Mouse (Mus musculus) CH12F3 (cell line): ENCODE measurements around the gene Ndufc1.

ENCODE experiments used
- in situ Hi-C: fragments of 300-500 bp; cut with MboI; formaldehyde crosslinking; loops from 2 replicates; pipeline ENCODE4 v1.14.3; 2020; ENCODE audit warnings: low sequenced_read_pairs

The Ndufc1 gene

GRCm38 (mm10) chr3:51371826-51372225, 37.0 kb downstream of the Ndufc1 start:
- in situ Hi-C loops: no loop called here

DNA sequence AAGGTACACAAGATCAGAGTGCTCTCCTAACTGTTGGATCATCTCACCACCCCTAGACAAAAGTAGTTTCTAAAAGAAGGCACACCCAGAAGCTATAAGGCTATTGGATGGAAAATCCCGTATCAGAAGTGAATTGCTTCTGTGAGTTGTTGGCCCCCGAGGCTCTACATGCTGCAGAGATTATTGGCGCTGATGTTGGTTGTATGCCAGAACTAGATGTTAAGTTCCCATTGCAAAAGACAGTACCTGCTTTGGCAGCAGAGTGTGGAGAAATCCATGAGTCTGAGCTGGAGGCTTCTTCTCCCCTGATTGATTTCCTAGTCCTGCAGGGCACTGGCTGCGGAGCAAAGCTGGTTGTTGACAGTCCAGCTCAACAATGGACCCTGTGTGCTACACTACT, 40.8 kb downstream of the Ndufc1 start:
- in situ Hi-C loops: no loop called here

GRCm38 (mm10) chr3:51366926-51367325, 41.9 kb downstream of the Ndufc1 start:
- in situ Hi-C loops: no loop called here

DNA sequence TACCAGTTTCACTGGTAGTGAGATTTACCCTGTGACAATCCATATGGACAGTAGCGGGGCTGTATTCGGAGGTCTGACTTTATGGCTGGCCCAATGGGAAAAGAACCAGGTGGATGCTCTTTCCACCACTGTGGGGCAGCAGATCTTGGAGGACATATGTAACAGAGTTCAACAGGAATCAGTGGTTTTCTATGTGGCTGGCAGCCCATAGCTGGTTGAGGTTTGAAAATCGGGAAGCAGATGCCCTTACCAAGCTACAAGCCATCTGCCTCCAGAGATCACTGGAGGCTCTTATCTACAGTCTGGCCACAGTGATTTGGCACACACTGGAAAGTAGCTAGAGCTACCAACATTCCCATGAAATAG, 43.3 kb downstream of the Ndufc1 start:
- in situ Hi-C loops: no loop called here

DNA sequence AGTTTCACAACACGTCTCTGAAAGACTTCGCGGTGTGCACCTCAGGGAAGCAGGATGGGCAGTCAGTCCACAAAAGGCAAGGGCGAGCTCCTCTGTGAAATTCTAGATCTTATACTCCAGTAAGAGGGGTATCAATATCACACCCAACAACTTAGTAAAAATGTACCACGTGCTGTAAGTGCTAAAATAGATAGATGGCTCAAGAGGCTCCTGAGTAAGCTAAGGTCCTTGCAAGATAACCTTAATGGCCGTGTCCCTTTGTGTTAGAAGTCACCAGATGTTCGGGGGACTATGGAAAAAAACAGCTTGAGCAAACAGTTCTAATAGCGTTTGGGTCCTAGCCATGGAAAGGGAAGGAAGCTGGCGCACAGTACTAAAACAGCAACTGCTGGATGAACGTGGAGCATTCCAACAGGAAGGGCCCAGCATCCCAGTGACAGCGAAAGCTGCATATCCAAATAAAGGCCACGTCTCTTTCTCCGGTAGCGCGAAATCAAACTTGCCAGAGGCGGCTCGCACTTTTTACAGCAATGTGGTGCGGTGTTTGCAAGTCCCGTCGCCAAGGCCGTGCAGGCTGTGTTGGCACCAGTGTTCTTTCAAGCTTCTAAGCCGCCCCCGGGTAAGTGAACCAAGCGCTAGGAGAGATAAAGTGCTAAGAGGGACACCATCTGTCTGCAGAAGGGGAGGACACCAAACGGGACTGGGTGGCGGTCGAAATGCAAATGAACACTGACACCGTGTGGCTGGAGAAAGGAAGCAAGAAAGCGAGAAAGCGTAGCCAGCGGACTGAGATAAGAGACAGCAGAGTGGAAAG, 43.9 kb downstream of the Ndufc1 start:
- in situ Hi-C loops: no loop called here

GRCm38 (mm10) chr3:51361066-51361465, 47.7 kb downstream of the Ndufc1 start:
- in situ Hi-C loops: no loop called here

DNA sequence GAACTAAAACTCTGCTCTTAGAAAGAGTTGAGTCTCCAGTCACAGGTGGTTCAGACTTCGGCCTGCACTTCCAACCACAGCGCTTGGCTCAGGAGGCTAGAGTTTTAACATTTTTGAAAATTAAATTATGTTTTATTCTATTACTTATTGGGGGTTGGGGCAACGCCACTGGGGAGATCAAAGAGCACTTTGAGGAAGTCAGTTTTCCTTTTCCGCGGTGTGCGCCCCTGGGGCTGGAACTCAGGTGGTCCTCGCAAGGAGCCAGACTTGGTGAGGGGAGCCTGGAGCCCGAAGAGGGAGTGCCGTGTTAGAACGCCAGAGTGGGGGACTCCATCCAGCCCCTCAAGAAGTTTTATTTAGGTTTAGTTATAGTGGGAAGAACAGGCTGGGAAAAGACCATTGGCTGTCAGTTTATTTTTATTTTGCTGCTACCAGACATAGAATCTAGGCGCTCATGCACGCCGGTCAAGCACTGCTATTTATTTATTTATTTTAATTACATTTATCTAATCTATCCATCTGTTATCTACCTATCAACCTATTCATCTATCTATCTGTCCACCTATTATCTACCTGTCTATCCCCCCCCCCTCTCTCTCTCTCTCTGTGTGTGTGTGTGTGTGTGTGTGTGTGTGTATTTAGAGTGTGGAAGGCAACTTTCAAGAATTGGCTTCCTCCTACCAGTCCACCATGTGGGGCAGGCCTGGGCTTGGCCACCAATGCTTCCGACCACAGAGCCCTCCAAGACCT, 49.1 kb downstream of the Ndufc1 start:
- in situ Hi-C loops: loop anchor here (10.0 kb wide), 2 partner anchors 75 to 125 kb away; no protein-coding TSS in a partner anchor

- in situ Hi-C loops: loop anchor here (10.0 kb wide), 2 partner anchors 74 to 124 kb away; no protein-coding TSS in a partner anchor
Observed at GRCm38 (mm10) chr3:51358660-51359557, 49.9 kb downstream of the Ndufc1 start.

DNA sequence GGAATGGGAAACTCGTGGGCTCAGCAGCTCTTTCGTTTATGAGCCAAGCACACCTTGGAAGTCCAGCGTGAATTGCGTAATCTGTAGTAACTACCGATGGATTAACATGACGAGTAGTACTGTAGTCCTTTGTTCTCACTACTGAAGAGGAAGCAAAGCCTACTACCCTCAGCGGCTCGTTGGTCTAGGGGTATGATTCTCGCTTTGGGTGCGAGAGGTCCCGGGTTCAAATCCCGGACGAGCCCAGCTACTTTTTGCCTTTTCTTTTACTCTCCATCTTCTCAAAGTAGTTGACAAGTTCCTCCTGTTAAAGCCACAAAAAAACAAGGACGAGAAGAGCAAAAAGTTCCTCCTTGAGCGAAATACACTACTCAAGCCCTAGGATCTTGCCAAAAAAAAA, 50.6 kb downstream of the Ndufc1 start:
- in situ Hi-C loops: loop anchor here (10.0 kb wide), 2 partner anchors 73 to 123 kb away; no protein-coding TSS in a partner anchor

GRCm38 (mm10) chr3:51357624-51358023, 51.2 kb downstream of the Ndufc1 start:
- in situ Hi-C loops: loop anchor here (10.0 kb wide), 2 partner anchors 73 to 123 kb away; no protein-coding TSS in a partner anchor

DNA sequence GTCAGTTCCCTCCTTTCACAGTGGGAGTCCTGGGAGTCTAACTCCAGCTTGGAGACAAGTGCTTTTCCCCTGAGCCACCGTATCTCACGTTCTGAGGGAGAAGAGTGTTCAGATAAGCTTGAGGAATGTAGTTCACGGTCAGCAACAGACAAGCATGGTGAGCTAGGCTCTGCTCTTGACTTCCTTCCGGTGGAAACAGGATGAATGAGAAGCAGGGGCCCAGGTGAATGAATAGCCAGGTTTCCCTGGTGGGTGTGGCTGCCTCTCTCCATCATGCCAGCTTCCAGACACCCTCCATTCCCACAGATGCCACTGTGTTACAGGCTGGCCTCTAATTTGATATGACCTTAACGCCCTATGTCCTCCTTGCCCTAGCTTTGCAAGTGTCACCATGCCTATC, 51.7 kb downstream of the Ndufc1 start:
- in situ Hi-C loops: loop anchor here (10.0 kb wide), 2 partner anchors 72 to 122 kb away; no protein-coding TSS in a partner anchor

DNA sequence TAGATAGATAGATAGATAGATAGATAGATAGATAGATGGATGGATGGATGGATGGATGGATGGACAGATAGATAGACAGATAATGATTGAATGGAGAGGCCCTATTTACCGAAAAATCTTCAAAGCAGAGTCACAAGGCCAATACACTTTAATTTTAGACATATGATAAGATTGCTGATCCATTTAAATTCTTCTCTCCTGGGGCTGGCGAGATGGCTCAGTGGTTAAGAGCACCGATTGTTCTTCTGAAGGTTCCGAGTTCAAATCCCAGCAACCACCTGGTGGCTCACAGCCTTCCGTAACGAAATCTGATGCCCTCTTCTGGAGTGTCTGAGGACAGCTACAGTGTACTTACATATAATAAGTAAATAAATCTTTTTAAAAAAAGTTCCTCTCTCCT, 53.8 kb downstream of the Ndufc1 start:
- in situ Hi-C loops: loop anchor here (10.0 kb wide), 2 partner anchors 70 to 120 kb away; no protein-coding TSS in a partner anchor
